Mouse (Mus musculus) B cell, adult 2 months (primary cell): Measurements from ENCODE around the gene Trabd2b.

Source experiments
- DNase-seq, 2 experiments: peaks; one replicate each; pipeline ENCODE4 v3.0.0; 2022

The Trabd2b gene

GRCm38 (mm10) chr4:114611166-114611929, 204.8 kb downstream of the Trabd2b start:
- DNase-seq, result no peak

DNA sequence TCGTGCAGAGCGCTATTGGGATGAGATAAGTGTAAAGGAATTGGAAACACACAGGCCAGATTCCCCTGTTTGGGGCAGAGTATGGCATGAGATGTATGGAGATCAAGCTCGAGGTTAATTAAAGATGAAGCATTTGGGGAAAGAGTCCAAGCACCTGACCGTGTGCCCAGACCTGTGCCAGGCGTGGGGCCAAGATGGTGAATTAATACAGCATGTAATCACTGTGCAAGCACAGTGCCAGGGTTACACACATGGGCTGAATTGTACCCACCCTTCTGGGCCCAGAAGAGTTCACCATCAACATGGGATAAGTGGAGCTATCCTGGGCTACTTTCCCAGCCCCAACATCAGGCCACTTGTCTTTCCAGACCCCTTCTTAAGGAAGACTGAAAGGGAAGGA, 205.5 kb downstream of the Trabd2b start:
- no peak for DNase-seq

- no peak for DNase-seq
These were observed 206.3 kb downstream of the Trabd2b start for GRCm38 (mm10) chr4:114612827-114613226.

DNA sequence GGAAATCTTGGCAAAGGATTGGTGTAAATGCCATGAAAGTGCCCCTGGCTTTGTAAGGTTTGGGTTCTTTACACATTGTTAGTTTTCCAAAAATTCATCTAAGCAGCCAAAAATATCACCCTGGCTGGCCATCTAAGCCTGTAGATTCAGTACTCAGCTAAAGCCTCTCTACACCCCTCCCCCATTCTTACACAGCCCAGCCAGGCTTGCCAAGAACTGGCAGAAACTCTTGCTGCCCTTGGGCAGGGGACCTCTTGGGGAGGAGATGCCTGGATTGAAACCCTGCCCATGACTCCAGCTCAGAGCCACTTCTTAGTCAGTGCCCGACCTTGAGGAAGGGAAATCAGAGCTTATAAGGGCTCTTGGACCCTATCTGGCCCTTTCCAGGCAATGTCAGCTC, 207.6 kb downstream of the Trabd2b start:
- DNase-seq, result no peak

DNA sequence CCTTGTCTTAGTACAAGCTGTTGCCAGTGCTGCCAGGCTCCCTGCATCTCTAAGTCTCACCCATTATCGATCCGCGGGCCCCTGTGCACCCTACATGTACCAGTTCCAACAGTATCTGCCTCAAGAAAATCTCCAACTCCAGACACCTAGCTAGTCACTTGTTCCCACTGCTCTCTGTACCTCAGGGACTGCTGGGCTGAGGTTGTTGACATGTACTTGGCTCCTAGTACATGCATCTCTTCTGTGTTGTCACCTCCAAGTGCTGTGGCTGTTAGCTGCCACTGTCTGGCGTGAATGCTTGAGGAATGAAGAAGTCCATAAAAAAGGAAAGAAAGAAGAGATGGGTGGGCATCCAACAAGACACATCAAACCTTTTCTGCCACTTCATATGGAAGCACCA, 209.2 kb downstream of the Trabd2b start:
- DNase-seq, result no peak

DNA sequence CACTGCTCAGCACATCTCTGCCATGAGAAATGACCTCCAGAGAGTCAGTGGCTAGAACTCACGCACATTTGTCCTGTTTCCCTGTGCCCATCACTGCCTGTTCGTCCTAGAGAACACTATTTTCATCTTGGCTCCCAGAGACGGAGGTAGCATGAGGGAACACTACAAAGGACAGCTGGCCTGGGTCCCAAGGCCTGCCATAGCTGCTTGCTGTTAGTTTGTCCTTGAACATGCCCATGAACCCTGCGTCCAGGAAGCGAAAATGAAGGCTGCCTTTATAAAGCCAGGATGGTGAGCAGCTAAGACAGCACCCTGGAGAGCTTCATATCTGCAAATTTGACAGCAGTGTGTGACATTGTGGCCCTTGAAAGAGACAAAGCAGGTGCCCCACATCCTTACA, 216.4 kb downstream of the Trabd2b start:
- DNase-seq, result no peak

- DNase-seq, result no peak
These were observed 217.8 kb downstream of the Trabd2b start for GRCm38 (mm10) chr4:114624114-114624910.

GRCm38 (mm10) chr4:114625357-114625756, 218.8 kb downstream of the Trabd2b start:
- no peak for DNase-seq

DNA sequence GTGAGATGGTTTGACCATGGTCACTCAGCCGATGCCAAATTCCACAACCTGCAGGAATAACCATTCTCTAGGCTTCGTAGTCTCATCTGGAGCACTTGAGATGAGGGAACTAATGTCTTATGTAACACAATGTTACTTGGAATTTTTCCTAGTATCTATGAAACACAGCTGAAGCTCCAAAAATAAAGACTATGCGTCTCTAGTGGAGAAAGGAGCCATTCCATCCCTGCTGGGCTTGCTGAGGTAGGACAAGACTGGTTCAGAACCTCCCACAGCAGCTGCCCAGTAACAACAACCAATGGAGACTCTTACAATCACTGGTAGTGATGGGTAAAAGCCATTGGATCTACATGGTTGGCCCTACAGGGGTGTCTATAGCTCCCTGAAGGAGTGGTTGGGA, 219.4 kb downstream of the Trabd2b start:
- DNase-seq, result no peak

DNA sequence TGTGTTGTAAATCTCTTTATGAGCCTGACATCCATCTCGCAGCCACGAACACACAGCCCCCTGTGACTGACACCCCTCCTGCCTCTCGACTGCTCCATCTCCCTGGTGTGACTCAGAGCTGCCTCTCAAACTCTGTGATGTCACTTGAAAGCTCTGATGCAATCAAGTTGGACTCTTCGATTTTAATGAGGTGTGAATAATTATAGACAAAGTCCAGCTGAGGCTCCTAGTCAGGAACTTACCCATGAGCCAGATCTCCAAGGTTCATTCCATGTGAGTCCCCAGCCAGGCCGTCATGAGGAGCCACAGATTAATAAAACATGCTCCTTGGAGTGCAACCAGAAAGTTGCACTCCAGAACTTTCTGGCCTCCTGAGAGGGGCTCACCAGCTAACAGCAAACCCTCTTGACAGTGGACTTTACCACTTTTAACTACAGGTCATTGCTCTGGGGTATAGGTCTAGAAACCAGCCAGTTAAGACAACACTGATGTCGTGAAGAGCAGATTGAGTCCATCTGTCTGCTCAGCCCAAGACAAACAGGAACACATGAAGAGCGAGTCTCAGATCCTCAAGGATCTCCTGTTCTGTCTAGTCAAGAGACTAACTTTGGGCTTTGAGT, 221.3 kb downstream of the Trabd2b start:
- DNase-seq, result no peak

DNA sequence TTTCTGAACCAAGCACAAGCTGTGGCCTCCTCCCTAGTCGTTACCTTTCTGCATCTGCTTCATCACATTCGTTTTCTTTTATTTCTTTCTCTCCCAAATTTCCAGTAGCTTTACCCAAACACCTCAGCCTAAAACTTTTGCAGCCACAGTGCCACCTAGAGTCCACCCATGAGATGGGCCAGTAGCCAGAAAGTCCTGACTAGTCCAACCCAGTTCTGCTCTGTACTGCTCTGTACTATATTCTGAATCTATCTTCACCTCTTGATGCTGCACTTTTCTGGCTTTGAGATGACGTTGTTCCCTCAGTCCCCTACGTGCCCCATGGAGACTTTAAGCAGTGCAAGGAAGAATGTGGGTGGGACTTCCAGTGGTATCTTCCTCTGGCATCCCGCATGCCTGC, 229.4 kb downstream of the Trabd2b start:
- no peak for DNase-seq

DNA sequence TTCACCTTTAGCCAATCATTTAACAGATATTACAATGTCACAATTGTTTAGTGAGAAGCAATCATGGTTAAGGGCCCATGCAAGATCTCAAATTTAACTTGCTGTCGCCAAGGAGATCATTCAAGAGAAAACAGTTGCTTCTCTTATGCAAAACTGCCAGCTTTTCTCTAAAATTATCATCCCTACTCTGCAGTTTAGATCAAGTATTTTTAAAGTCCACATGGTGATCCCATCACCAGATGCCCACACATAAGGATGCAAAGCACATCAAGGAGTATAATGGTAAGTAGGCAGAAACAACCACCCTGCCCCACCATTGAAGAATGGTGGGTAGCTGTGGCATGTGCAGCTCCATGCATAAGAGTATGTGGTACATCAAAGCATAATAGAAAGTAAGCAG, 229.8 kb downstream of the Trabd2b start:
- no peak for DNase-seq

- DNase-seq, result peak in 1 of 2 experiments; percentile 8
These were observed 230.6 kb downstream of the Trabd2b start for GRCm38 (mm10) chr4:114637120-114637519.

GRCm38 (mm10) chr4:114642469-114642868, 235.9 kb downstream of the Trabd2b start:
- no peak for DNase-seq

- DNase-seq, result no peak
These were observed 237.2 kb downstream of the Trabd2b start for GRCm38 (mm10) chr4:114643679-114644208.

DNA sequence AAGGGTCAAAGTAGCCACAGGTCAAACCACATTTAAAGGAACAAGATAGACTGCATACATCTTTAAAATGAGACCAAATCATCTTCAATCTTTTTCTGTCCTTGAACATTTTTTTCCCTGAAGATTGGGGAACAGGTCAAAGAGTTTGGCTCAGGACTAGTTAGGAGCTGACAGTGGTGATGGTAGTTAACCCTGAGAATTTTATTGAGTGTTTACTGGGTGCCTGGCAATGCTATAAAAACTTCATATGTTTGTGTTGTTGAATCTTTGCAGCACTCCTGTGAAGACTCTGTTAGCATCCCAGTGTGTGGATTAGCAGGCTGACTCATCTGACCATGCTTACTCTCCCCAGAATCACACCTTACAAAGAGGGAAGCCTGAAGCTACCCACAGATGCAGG, 238.8 kb downstream of the Trabd2b start:
- no peak for DNase-seq

GRCm38 (mm10) chr4:114646825-114647681, 240.5 kb downstream of the Trabd2b start:
- no peak for DNase-seq

DNA sequence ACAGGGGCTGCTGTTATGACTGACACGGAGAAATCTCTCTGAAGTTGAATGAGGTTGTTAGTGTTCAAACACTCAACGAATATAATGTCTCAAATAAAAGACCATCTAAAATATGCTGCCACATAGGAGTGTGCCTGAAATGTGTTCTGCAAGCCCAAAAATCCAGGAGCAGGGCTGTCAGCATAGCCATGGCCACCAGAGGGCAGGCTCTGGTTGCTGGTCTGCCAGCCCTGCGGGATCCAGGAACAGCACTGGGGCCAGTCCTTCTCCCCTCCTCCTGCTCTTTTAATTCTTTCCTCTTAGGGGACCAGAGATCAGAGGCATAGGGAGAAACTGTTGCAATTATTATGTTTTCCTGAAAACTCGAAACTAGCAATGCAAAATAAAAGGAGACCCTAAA, 241.2 kb downstream of the Trabd2b start:
- peak; percentile 75 for DNase-seq

GRCm38 (mm10) chr4:114648532-114649074, 242.1 kb downstream of the Trabd2b start:
- no peak for DNase-seq

- DNase-seq, result no peak
These were observed 244.0 kb downstream of the Trabd2b start for GRCm38 (mm10) chr4:114650551-114650950.

- DNase-seq, result no peak
These were observed 244.5 kb downstream of the Trabd2b start for GRCm38 (mm10) chr4:114651007-114651406.

GRCm38 (mm10) chr4:114651606-114652005, 245.1 kb downstream of the Trabd2b start:
- DNase-seq, result no peak
